Mouse (Mus musculus) MEL (cell line): Measurements from ENCODE around the gene Acod1.

Source experiments
- CTCF ChIP-seq, 3 experiments: IDR thresholded peaks in 2 of 3; conservative IDR thresholded peaks in 1 of 3; 2 replicates each; pipeline ENCODE4 v1.5.1; 2011 to 2012; ENCODE audit warnings: low read length in 3 of 3, low read depth in 2 of 3, mild to moderate bottlenecking in 2 of 3, improper control_type of control experiment in 1 of 3, inconsistent platforms in 1 of 3, mixed read lengths in 1 of 3, moderate library complexity in 1 of 3; ENCODE audit not compliant: control insufficient read depth in 1 of 3, insufficient read depth in 1 of 3, poor library complexity in 1 of 3, severe bottlenecking in 1 of 3
- E2F4 ChIP-seq: IDR thresholded peaks from 2 replicates; pipeline ENCODE4 v1.6.1; 2011; ENCODE audit warnings: low read depth, low read length, improper control_type of control experiment, borderline replicate concordance
- ELF1 ChIP-seq: IDR thresholded peaks from 2 replicates; pipeline ENCODE4 v1.6.1; 2014; ENCODE audit warnings: low read depth, mild to moderate bottlenecking, inconsistent platforms, low read length, improper control_type of control experiment, moderate library complexity
- ETS1 ChIP-seq: IDR thresholded peaks from 2 replicates; pipeline ENCODE4 v1.6.1; 2012; ENCODE audit warnings: low read depth, mild to moderate bottlenecking, inconsistent platforms, low read length, improper control_type of control experiment, moderate library complexity
- GATA1 ChIP-seq: IDR thresholded peaks from 2 replicates; pipeline ENCODE4 v1.6.1; 2011; ENCODE audit warnings: low read depth, low read length, improper control_type of control experiment
- MAFK ChIP-seq: IDR thresholded peaks from 2 replicates; pipeline ENCODE4 v1.6.1; 2011; ENCODE audit warnings: low read depth, mild to moderate bottlenecking, low read length, improper control_type of control experiment, borderline replicate concordance
- POLR2A ChIP-seq, 2 experiments: IDR thresholded peaks; 2 replicates each; pipeline ENCODE4 v1.6.1; 2011 to 2012; ENCODE audit warnings: low read length in 2 of 2, mild to moderate bottlenecking in 2 of 2, control low read depth in 1 of 2, improper control_type of control experiment in 1 of 2, low read depth in 1 of 2, moderate library complexity in 1 of 2; ENCODE audit not compliant: control insufficient read depth in 1 of 2, insufficient read depth in 1 of 2, poor library complexity in 1 of 2
- POLR2AphosphoS2 ChIP-seq: IDR thresholded peaks from 2 replicates; pipeline ENCODE4 v1.6.1; 2011; ENCODE audit warnings: low read length, improper control_type of control experiment
- RCOR1 ChIP-seq: IDR thresholded peaks from 2 replicates; pipeline ENCODE4 v1.6.1; 2012; ENCODE audit warnings: low read depth, mild to moderate bottlenecking, inconsistent platforms, low read length, improper control_type of control experiment
- USF2 ChIP-seq, 2 experiments: IDR thresholded peaks; 2 replicates each; pipeline ENCODE4 v1.6.1; 2011 to 2012; ENCODE audit warnings: improper control_type of control experiment in 2 of 2, low read length in 2 of 2, borderline replicate concordance in 1 of 2, inconsistent platforms in 1 of 2, low read depth in 1 of 2, mild to moderate bottlenecking in 1 of 2; ENCODE audit not compliant: insufficient read depth in 1 of 2
- ZKSCAN1 ChIP-seq: IDR thresholded peaks from 2 replicates; pipeline ENCODE4 v1.6.1; 2012; ENCODE audit warnings: low read depth, mild to moderate bottlenecking, inconsistent platforms, low read length, improper control_type of control experiment, moderate library complexity
- ZMIZ1 ChIP-seq: IDR thresholded peaks from 2 replicates; pipeline ENCODE4 v1.6.1; 2012; ENCODE audit warnings: low read depth, mild to moderate bottlenecking, inconsistent platforms, low read length, improper control_type of control experiment, moderate library complexity

DNA sequence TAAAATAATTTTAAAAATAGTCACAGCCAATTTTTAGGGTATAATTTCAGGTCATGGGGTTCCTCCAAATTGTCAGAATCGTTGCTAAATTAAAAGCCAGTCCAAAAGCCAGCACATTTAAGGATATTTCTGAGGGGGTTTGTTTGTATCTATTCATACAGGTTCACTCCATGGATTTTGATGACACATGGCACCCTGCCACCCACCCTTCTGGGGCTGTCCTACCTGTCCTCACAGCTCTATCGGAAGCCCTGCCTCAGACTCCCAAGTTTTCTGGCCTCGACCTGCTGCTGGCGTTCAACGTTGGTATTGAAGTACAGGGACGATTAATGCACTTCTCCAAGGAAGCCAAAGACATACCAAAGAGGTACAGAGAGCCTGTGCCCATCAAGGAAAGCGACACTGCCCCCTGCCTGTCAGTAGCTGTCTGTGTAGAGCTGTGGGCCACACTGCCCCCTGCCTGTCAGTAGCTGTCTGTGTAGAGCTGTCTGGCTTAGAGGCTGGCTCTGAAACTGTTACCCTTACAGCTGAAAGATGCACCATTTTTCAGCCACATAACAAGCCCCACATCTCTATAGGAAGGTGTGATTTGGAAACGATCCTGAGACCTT, 4.5 kb downstream of the Acod1 start:
- TF ChIP-seq ETS1 (no peak), USF2 (IDR thresholded peaks at IDR 0.05; ENCODE audit: borderline replicate concordance in 1 of 2, insufficient read depth in 1 of 2, low read depth in 1 of 2, low read length in 2 of 2) (no peak), CTCF (IDR thresholded peaks at IDR 0.05 in 2 of 3, conservative IDR thresholded peaks at IDR 0.05 in 1 of 3; ENCODE audit: control insufficient read depth in 1 of 3, insufficient read depth in 1 of 3, low read depth in 2 of 3, low read length in 3 of 3, poor library complexity in 1 of 3, severe bottlenecking in 1 of 3) (peak; percentile 85 to 100 (median 98); a peak in 5 of 6 replicates), MAFK (no peak), ZKSCAN1 (no peak), ELF1 (no peak), POLR2AphosphoS2 (no peak), E2F4 (no peak), GATA1 (no peak), POLR2A (IDR thresholded peaks at IDR 0.05; ENCODE audit: control insufficient read depth in 1 of 2, insufficient read depth in 1 of 2, low read depth in 1 of 2, low read length in 2 of 2, poor library complexity in 1 of 2) (no peak), ZMIZ1 (no peak), RCOR1 (no peak)
